Comparison of ENCODE assay signal across 10 mouse cellular contexts in the genomic region with DNA sequence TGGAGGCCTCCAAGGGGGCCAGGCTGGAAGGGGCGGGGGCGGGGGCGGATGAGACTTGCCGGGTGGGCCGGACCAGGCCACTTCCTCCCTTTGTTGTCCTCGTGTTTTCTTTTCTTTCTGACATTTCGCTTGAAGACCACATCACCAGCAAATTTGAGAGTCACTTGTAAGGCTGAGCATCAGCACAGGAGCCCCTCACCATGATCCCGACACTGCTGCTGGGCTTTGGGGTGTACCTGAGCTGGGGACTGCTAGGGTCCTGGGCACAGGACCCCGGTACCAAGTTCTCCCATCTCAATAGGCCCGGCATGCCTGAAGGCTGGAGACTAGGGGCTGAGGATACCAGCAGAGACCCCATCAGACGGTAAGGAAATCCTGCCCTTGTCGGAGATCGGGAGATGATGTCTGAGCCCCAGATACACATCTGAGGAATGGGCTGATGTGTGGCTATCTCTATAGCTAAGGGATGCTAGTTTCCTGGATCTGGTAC. TPM values are rescaled to one million over a fixed set of nuclear protein-coding genes. Genes with fewer than 3 reads are reported as not detected.
A peak's percentile ranks its signal among the peaks of the same experiment; 100 is the strongest.
DNase-seq lines count a peak whose midpoint lies in the region; ATAC-seq and TF ChIP-seq lines count a peak whose summit lies in the region.
"Had no signal": no experiment of that assay in that cellular context is flagged by ENCODE, and none has a peak within 500 bp of the region (broad histone marks: within the 10 kb centered on the region; RNA-seq: fewer than 3 reads in every experiment).

TSS of gene Mmrn2 (plus strand) at position 51 of the 490 bp plus-strand sequence.

- H3K9me3 ChIP-seq in kidney, embryonic 16.5 days (ENCODE audit: low read length) = no peaks in the 10 kb centered on the region
- H3K9me3 ChIP-seq in heart, postnatal 0 days (replicated peaks; ENCODE audit: control insufficient read depth, low read length) = no peaks in the 10 kb centered on the region
- no peaks in the 10 kb centered on the region for H3K9me3 ChIP-seq in liver, embryonic 13.5 days (replicated peaks)

- H3K27ac ChIP-seq in kidney, embryonic 16.5 days (ENCODE audit: low read length) = peak within 1 kb of the TSS; percentile 27; the same call in 1 of the 2 replicates
- peak within 1 kb of the TSS; percentile 67 for H3K27ac ChIP-seq in heart, postnatal 0 days (ENCODE audit: low read depth)
- H3K27ac ChIP-seq in liver, embryonic 13.5 days = no peak within 1 kb of the TSS

- no peak for TF ChIP-seq EP300 in heart, postnatal 0 days (IDR thresholded peaks at IDR 0.05; ENCODE audit: low read depth)

- H3K4me1 ChIP-seq in kidney, embryonic 16.5 days (ENCODE audit: insufficient read depth, low read length) = peaks cover 28% of the 10 kb centered on the region
- H3K4me1 ChIP-seq in heart, postnatal 0 days (ENCODE audit: control insufficient read depth, insufficient read depth) = peaks cover 6% of the 10 kb centered on the region; the same call in 1 of the 2 replicates
- H3K4me1 ChIP-seq in liver, embryonic 13.5 days (replicated peaks) = 0 out of 2 replicates have a peak, but pooled peaks cover 3% of the 10 kb centered on the region

- H3K4me2 ChIP-seq in kidney, embryonic 16.5 days (replicated peaks; ENCODE audit: low read depth, low read length) = peak within 1 kb of the TSS; percentile 39
- H3K4me2 ChIP-seq in heart, postnatal 0 days (ENCODE audit: low read depth, low read length) = peak within 1 kb of the TSS; percentile 51
- peak within 1 kb of the TSS; percentile 10; the same call in 1 of the 2 replicates for H3K4me2 ChIP-seq in liver, embryonic 13.5 days

- H3K27me3 ChIP-seq in kidney, embryonic 16.5 days (ENCODE audit: insufficient read depth, low read length) = no peaks in the 10 kb centered on the region
- H3K27me3 ChIP-seq in heart, postnatal 0 days (ENCODE audit: control insufficient read depth, insufficient read depth, low read length) = no peaks in the 10 kb centered on the region
- no peaks in the 10 kb centered on the region for H3K27me3 ChIP-seq in liver, embryonic 13.5 days

- no peak for ATAC-seq in kidney, embryonic 16.5 days (ENCODE audit: low FRiP score, low TSS enrichment)
- no peak for ATAC-seq in heart, postnatal 0 days (ENCODE audit: insufficient read depth, low read depth)
- ATAC-seq in liver, embryonic 13.5 days (ENCODE audit: low read depth) = no peak

- DNase-seq in kidney, adult 18-20 months = no peak
- no peak for DNase-seq in adrenal gland, postnatal 4 days (ENCODE audit: low spot score in 2 of 2)
- DNase-seq in heart, postnatal 0 days (ENCODE audit: low spot score) = no peak
- no peak for DNase-seq in liver, embryonic 13.5 days
- no peak for DNase-seq in layer of hippocampus, adult 9-10 months (ENCODE audit: low spot score)
- DNase-seq in cerebellum, postnatal 25 days = no peak
- DNase-seq in cerebellum, postnatal 36 days = no peak

- peak within 1 kb of the TSS; percentile 27 for H3K4me3 ChIP-seq in kidney, embryonic 16.5 days (ENCODE audit: low read length)
- H3K4me3 ChIP-seq in heart, postnatal 0 days (ENCODE audit: low read depth, low read length) = peak within 1 kb of the TSS; percentile 36
- peak within 1 kb of the TSS; percentile 15; the same call in 1 of the 2 replicates for H3K4me3 ChIP-seq in liver, embryonic 13.5 days (replicated peaks)

- H3K9ac ChIP-seq in kidney, embryonic 16.5 days (replicated peaks; ENCODE audit: low read length) = peak within 1 kb of the TSS; percentile 19; the same call in 1 of the 2 replicates
- no peak within 1 kb of the TSS for H3K9ac ChIP-seq in heart, postnatal 0 days (replicated peaks; ENCODE audit: low read depth, low read length)
- no peak within 1 kb of the TSS for H3K9ac ChIP-seq in liver, embryonic 13.5 days

- WGBS in kidney, embryonic 16.5 days = 69% methylated on average over 13 of the region's 13 CpGs
- WGBS in heart, postnatal 0 days = 66% methylated on average over 13 of the region's 13 CpGs
- WGBS in liver, embryonic 13.5 days (ENCODE audit: insufficient replicate concordance) = 44% methylated on average over 13 of the region's 13 CpGs

- no peaks in the 10 kb centered on the region for H3K36me3 ChIP-seq in kidney, embryonic 16.5 days (ENCODE audit: insufficient read depth, low read length)
- H3K36me3 ChIP-seq in heart, postnatal 0 days (replicated peaks; ENCODE audit: control insufficient read depth, insufficient read depth, low read length) = no peaks in the 10 kb centered on the region
- H3K36me3 ChIP-seq in liver, embryonic 13.5 days = no peaks in the 10 kb centered on the region

- TF ChIP-seq CTCF in heart, postnatal 0 days (IDR thresholded peaks at IDR 0.05; ENCODE audit: low read depth) = no peak

RNA-seq across cellular contexts. Expression of gene Mmrn2, which starts in this region (rescaled TPM):
- polyA plus RNA-seq in kidney, embryonic 16.5 days (2015; fragmentation: Nextera tagmentation; extraction: Ambion mirVana) = 19.0 and 20.9 TPM in 2 replicates
- 10 to 100 TPM; 26.0 to 28.3 TPM for total RNA-seq in adrenal gland, postnatal 4 days (2021)
- 41.7 and 85.7 TPM in 2 replicates for total RNA-seq in heart, postnatal 0 days (2014; rRNA removed; ENCODE audit: low replicate concordance)
- 18.7 and 20.4 TPM in 2 replicates for polyA plus RNA-seq in heart, postnatal 0 days (2015; fragmentation: Nextera tagmentation; extraction: Ambion mirVana)
- polyA plus RNA-seq in liver, embryonic 13.5 days (2015; fragmentation: Nextera tagmentation; extraction: Ambion mirVana) = 2.6 and 3.0 TPM in 2 replicates
- total RNA-seq: hematopoietic stem cell, adult 5-6 weeks; megakaryocyte progenitor cell, adult 5-6 weeks had no signal
